ENCODE assay signal across 19 mouse cellular contexts in genomic region chr1:79698506-79698905, GRCm38 (mm10). TPM values are rescaled to one million over a fixed set of nuclear protein-coding genes. Genes with fewer than 3 reads are reported as not detected.
DNase-seq lines count a peak whose midpoint lies in the region; ATAC-seq and TF ChIP-seq lines count a peak whose summit lies in the region.
"Had no signal": no experiment of that assay in that cellular context is flagged by ENCODE, and none has a peak within 500 bp of the region (broad histone marks: within the 10 kb centered on the region; RNA-seq: fewer than 3 reads in every experiment).

No protein-coding gene starts in this region.

- TF ChIP-seq POLR2A in embryonic fibroblast, embryonic 13.5 days (IDR thresholded peaks at IDR 0.05; ENCODE audit: low read depth, low read length): no peak

- H3K4me1 ChIP-seq in midbrain, embryonic 12.5 days: peaks cover 10% of the 10 kb centered on the region; the same call in 1 of the 2 replicates
- H3K4me1 ChIP-seq in midbrain, postnatal 0 days (ENCODE audit: insufficient read depth, low read length): no peaks in the 10 kb centered on the region
- peaks cover 12% of the 10 kb centered on the region for H3K4me1 ChIP-seq in embryonic fibroblast, embryonic 13.5 days (ENCODE audit: control insufficient read depth, insufficient read depth, low read length)
- H3K4me1 ChIP-seq in megakaryocyte, embryonic 14.5 days: peaks cover 82% of the 10 kb centered on the region

- H3K9me3 ChIP-seq in midbrain, embryonic 12.5 days: no peaks in the 10 kb centered on the region
- no peaks in the 10 kb centered on the region for H3K9me3 ChIP-seq in midbrain, postnatal 0 days (ENCODE audit: low read length)
- no peaks in the 10 kb centered on the region for H3K9me3 ChIP-seq in megakaryocyte, embryonic 14.5 days
- H3K9me3 ChIP-seq: forebrain, embryonic 12.5 days; hindbrain, embryonic 13.5 days had no signal

- no peak for TF ChIP-seq CTCF in midbrain, postnatal 0 days (IDR thresholded peaks at IDR 0.05)
- TF ChIP-seq CTCF in embryonic fibroblast, embryonic 13.5 days (IDR thresholded peaks at IDR 0.05; ENCODE audit: borderline replicate concordance, insufficient read depth, low read length): no peak

- ATAC-seq in midbrain, embryonic 12.5 days (ENCODE audit: low FRiP score, low read depth): peak; percentile 35; the same call in 1 of the 2 replicates
- ATAC-seq in midbrain, postnatal 0 days (ENCODE audit: low FRiP score): no peak
- ATAC-seq: forebrain, embryonic 16.5 days; hindbrain, postnatal 0 days had no signal

- H3K27me3 ChIP-seq in midbrain, embryonic 12.5 days: no peaks in the 10 kb centered on the region
- H3K27me3 ChIP-seq in midbrain, postnatal 0 days (ENCODE audit: insufficient read depth, low read length): no peaks in the 10 kb centered on the region
- H3K27me3 ChIP-seq in megakaryocyte, embryonic 14.5 days (replicated peaks): no peaks in the 10 kb centered on the region
- H3K27me3 ChIP-seq: forebrain, embryonic 12.5 days had no signal

- 88% methylated on average over 2 of the region's 2 CpGs for WGBS in midbrain, embryonic 12.5 days
- WGBS in midbrain, postnatal 0 days: 92% methylated on average over 2 of the region's 2 CpGs

- no peak for DNase-seq in midbrain, postnatal 0 days (ENCODE audit: low spot score)
- DNase-seq in cerebellum, postnatal 14 days: no peak
- no peak for DNase-seq in spleen, adult 12 weeks (ENCODE audit: low spot score)
- DNase-seq in left cerebral cortex, adult 8-10 months (ENCODE audit: low spot score in 2 of 2): no peak
- DNase-seq: adrenal gland, postnatal 10 days; cerebellum, adult 11-12 months; cerebellum, adult 9-10 months; cerebellum, postnatal 36 days; gastrocnemius, postnatal 14 days; heart, postnatal 10 days; heart, postnatal 4 days had no signal

- no peak overlapping the region for H3K4me3 ChIP-seq in midbrain, embryonic 12.5 days
- H3K4me3 ChIP-seq in midbrain, postnatal 0 days (ENCODE audit: low read depth, low read length): no peak overlapping the region
- H3K4me3 ChIP-seq in embryonic fibroblast, embryonic 13.5 days (ENCODE audit: insufficient read depth, low read length): no peak overlapping the region
- H3K4me3 ChIP-seq in megakaryocyte, embryonic 14.5 days (replicated peaks): peak overlapping the region; percentile 54
- H3K4me3 ChIP-seq: forebrain, embryonic 12.5 days; hindbrain, embryonic 13.5 days had no signal

- no peak overlapping the region for H3K9ac ChIP-seq in midbrain, embryonic 12.5 days (replicated peaks)
- H3K9ac ChIP-seq in midbrain, postnatal 0 days (replicated peaks; ENCODE audit: low read length, poor library complexity, severe bottlenecking): no peak overlapping the region
- H3K9ac ChIP-seq: forebrain, embryonic 12.5 days; hindbrain, embryonic 13.5 days had no signal

- no peak overlapping the region for H3K4me2 ChIP-seq in midbrain, embryonic 12.5 days (replicated peaks)
- H3K4me2 ChIP-seq in midbrain, postnatal 0 days (ENCODE audit: low read depth, low read length, poor library complexity, severe bottlenecking): no peak overlapping the region
- H3K4me2 ChIP-seq: forebrain, embryonic 12.5 days; hindbrain, embryonic 13.5 days had no signal

- no peak overlapping the region for H3K27ac ChIP-seq in midbrain, embryonic 12.5 days (replicated peaks)
- H3K27ac ChIP-seq in midbrain, postnatal 0 days (ENCODE audit: low read depth, low read length): no peak overlapping the region
- peak overlapping the region; percentile 33; the same call in 1 of the 2 replicates for H3K27ac ChIP-seq in embryonic fibroblast, embryonic 13.5 days (ENCODE audit: insufficient read depth, low read length)
- H3K27ac ChIP-seq: hindbrain, embryonic 13.5 days; hindbrain, postnatal 0 days had no signal

- H3K36me3 ChIP-seq in midbrain, embryonic 12.5 days: no peaks in the 10 kb centered on the region
- H3K36me3 ChIP-seq in midbrain, postnatal 0 days (ENCODE audit: insufficient read depth, low read length): peaks cover 5% of the 10 kb centered on the region; the same call in 1 of the 2 replicates
- peaks cover 60% of the 10 kb centered on the region for H3K36me3 ChIP-seq in megakaryocyte, embryonic 14.5 days (replicated peaks; ENCODE audit: low read length)
- H3K36me3 ChIP-seq: forebrain, embryonic 12.5 days had no signal

RNA-seq across cellular contexts. Expression of gene Ap1s3, which starts 26.7 kb away (rescaled TPM):
- 0.31 TPM in 1 of 2 replicates, not detected in the other for polyA plus RNA-seq in midbrain, embryonic 12.5 days (2016; fragmentation: Nextera tagmentation; extraction: Ambion mirVana)
- 0.57 and 0.82 TPM in 2 replicates for total RNA-seq in midbrain, postnatal 0 days (2014; rRNA removed)
- 0.12 and 0.35 TPM in 2 replicates for polyA plus RNA-seq in midbrain, postnatal 0 days (2015; fragmentation: Nextera tagmentation; extraction: Ambion mirVana)
- polyA plus RNA-seq in embryonic fibroblast, embryonic 13.5 days (2011; ENCODE audit: insufficient read length, low read depth, missing spikeins): 1.2 and 3.0 TPM in 2 replicates
- polyA plus RNA-seq in megakaryocyte, embryonic 14.5 days (2012; ENCODE audit: insufficient read depth, low replicate concordance): 2.7 and 15.4 TPM in 2 replicates
- total RNA-seq in left cerebral cortex, adult 8-10 months (2022): 1 to 10 TPM; 2.2 to 5.1 (median 4.3) TPM
- total RNA-seq: gastrocnemius, adult 18-20 months had no signal
- polyA plus RNA-seq: forebrain, embryonic 16.5 days; hindbrain, embryonic 13.5 days had no signal
